Mouse (Mus musculus): ENCODE measurements around the gene Fbxl17. TPM values are rescaled to one million over a fixed set of nuclear protein-coding genes. Genes with fewer than 3 reads are reported as not detected.
A peak's percentile ranks its signal among the peaks of the same experiment; 100 is the strongest.

The Fbxl17 gene
- polyA plus RNA-seq (2015; fragmentation: Nextera tagmentation; extraction: Ambion mirVana): 5.6 and 7.0 TPM in 2 replicates

DNA sequence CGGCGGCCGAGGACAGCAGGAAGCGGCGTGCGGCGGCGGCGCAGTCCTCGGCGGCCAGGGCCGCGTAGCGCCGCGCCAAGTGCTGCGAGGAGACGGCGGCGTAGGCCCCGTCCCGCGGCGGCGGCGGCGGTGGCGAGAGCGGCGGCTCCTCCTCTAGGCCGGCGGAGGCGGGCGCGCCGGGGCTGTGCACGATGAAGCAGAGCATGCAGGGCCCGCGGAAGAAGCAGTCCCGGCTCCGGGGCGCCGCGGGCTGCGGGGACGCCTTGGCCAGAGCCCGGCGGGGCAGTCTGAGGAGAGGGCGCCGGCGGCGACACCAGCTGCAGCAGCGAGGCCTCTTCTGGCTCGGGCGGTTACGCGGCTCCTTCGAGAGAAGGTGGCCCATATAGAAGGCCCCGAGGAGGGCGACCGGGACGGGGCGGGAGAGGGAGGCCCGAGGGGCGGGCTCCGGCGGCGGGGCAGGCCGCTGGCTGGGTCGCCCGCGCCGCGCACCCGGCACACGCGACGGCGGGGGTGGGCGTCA is at the start of gene Fbxl17:
Fbxl17 (minus strand) TSS at position 382 of the 520 bp plus-strand sequence.
- no peaks in the 10 kb centered on the region for H3K36me3 ChIP-seq (ENCODE audit: poor library complexity, severe bottlenecking)
- peaks cover 40% of the 10 kb centered on the region for H3K4me1 ChIP-seq
- WGBS: 0% methylated on average over 28 of the region's 80 CpGs
- peak within 1 kb of the TSS; percentile 84 for H3K4me3 ChIP-seq
- H3K27ac ChIP-seq: peak within 1 kb of the TSS; percentile 99
- ATAC-seq: peak; percentile 80
- peak within 1 kb of the TSS; percentile 69 for H3K4me2 ChIP-seq
- H3K9me3 ChIP-seq (replicated peaks): no peaks in the 10 kb centered on the region
- H3K27me3 ChIP-seq: no peaks in the 10 kb centered on the region
- peak within 1 kb of the TSS; percentile 98 for H3K9ac ChIP-seq

DNA sequence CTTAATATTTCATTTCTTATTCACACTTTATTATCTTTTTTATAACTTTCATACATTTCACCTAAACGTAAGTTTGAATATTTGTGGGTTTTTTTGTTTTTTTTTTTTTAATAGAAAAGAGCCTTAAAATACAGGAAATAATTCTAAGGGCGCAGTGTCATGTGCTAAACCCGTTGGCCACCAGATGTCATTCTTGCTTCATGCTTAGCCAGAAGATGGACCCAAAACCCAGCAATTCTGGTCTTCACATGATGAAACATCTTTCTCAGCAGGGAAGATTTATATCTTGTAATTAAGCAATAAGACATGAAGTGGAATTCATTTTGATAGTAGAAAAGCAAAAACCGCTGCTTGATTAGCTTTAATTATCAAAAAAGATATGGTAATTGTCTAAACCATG is 47.6 kb upstream of the Fbxl17 start:
- no peak for ATAC-seq

DNA sequence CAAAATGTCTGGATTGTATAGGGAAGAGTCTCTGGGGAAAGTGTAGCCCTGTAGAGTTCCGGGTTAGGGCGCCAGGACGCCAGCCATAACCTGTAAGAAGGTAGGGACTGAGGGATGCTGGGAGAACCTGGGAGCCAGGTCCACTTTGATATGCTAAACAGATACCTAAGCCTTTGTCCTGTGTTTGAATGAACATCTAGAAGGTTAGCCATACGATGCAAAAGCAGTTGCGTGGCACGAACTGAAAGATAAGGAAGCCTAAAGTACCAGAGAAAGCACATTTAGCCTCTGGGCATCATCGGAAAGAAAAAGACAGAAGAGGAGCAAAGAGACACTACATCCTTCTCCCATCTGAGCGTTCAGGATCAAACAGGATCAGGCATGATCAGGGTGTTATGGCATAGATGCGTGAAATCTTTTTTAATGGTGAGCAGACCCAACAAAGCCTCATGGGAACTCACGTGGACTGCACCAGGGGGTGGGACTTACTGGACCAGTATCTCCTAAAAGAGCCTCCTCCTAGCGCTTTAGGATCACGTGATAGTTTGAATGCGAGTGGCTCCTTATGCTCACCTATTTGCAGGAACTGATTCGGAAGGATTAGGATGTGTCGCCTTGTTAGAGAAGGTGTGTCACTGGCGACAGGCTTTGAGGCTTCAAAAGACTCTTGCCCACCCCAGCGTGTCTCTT is 34.9 kb upstream of the Fbxl17 start:
- no peak overlapping the region for H3K4me2 ChIP-seq
- no peak overlapping the region for H3K9ac ChIP-seq
- no peak for ATAC-seq
- H3K9me3 ChIP-seq (replicated peaks): no peaks in the 10 kb centered on the region
- 91% methylated on average over 17 of the region's 17 CpGs for WGBS
- 0 out of 2 replicates have a peak, but pooled peaks cover 4% of the 10 kb centered on the region for H3K27me3 ChIP-seq
- H3K27ac ChIP-seq: no peak overlapping the region
- no peak overlapping the region for H3K4me3 ChIP-seq
- no peaks in the 10 kb centered on the region for H3K36me3 ChIP-seq (ENCODE audit: poor library complexity, severe bottlenecking)
- no peaks in the 10 kb centered on the region; the same call in 1 of the 2 replicates for H3K4me1 ChIP-seq

More for the DNA sequence above, 47.6 kb upstream of the Fbxl17 start:
- Histone ChIP-seq H3K36me3 (ENCODE audit: poor library complexity, severe bottlenecking) (no peaks in the 10 kb centered on the region), H3K4me3 (no peak overlapping the region), H3K9ac (no peak overlapping the region), H3K27me3 (no peaks in the 10 kb centered on the region), H3K4me2 (no peak overlapping the region), H3K27ac (no peak overlapping the region), H3K9me3 (replicated peaks) (no peaks in the 10 kb centered on the region), H3K4me1 (no peaks in the 10 kb centered on the region)
- WGBS: 88% methylated on average over 4 of the region's 4 CpGs

DNA sequence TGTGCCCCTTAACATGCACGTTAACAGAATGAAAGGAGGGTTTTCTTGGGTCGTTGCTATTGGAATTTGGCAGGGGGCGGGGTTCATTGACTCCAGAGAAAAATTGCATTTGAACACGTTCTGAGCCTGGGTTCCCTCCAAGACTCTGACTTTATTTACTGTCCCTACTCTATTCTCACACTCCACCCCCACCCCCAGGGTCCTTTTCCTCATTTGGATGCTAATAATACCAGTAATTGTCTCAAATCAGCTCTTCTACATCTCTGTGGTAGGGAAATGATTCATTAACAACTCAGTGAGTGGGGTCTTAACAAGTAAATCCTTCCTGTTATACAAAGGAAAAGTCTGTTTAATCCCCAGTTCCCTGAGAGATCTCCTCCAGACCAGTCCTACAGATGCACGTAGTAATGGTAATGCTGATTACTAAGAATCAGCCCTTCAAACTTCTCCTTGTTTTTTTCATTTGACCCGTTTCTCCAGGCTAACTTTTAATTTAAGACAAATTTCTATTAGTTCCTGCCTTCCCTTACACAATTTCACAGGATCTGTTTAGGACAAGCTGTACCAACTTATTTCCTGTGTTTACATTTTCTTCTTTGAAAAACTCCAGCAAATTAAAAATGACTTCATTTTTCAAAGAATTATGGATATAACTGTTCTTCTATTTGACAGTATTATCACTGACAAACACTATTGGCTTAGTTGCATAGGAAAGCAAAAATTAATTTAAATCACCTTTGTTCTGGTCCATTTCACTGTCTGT is 33.4 kb upstream of the Fbxl17 start:
- Histone ChIP-seq H3K27ac (no peak overlapping the region), H3K36me3 (ENCODE audit: poor library complexity, severe bottlenecking) (no peaks in the 10 kb centered on the region), H3K4me1 (no peaks in the 10 kb centered on the region; the same call in 1 of the 2 replicates), H3K27me3 (0 out of 2 replicates have a peak, but pooled peaks cover 4% of the 10 kb centered on the region), H3K9ac (no peak overlapping the region), H3K9me3 (replicated peaks) (no peaks in the 10 kb centered on the region), H3K4me3 (no peak overlapping the region), H3K4me2 (no peak overlapping the region)
- no peak for ATAC-seq
- 8% methylated on average over 6 of the region's 6 CpGs for WGBS

DNA sequence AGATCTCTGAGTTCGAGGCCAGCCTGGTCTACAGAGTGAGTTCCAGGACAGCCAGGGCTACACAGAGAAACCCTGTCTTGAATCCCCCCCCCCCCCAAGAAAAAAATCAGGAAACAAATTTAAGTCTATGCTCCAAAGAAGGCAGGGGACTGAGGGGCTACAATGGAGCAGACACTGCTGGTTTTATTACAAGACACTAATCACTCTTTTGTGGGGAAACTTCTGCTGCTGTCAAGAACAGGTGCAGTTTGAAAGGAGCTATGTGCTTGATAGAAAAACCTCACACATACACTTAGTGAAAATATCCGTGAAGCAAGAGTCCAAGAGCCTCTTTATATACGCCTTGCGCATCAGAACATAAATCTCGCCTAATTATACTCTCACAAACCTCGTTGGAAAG is 29.7 kb upstream of the Fbxl17 start:
- Histone ChIP-seq H3K27me3 (0 out of 2 replicates have a peak, but pooled peaks cover 2% of the 10 kb centered on the region), H3K4me2 (no peak overlapping the region), H3K9me3 (replicated peaks) (no peaks in the 10 kb centered on the region), H3K4me3 (no peak overlapping the region), H3K27ac (no peak overlapping the region), H3K9ac (no peak overlapping the region), H3K36me3 (ENCODE audit: poor library complexity, severe bottlenecking) (no peaks in the 10 kb centered on the region), H3K4me1 (no peaks in the 10 kb centered on the region; the same call in 1 of the 2 replicates)
- no peak for ATAC-seq
- WGBS: 62% methylated on average over 6 of the region's 6 CpGs

DNA sequence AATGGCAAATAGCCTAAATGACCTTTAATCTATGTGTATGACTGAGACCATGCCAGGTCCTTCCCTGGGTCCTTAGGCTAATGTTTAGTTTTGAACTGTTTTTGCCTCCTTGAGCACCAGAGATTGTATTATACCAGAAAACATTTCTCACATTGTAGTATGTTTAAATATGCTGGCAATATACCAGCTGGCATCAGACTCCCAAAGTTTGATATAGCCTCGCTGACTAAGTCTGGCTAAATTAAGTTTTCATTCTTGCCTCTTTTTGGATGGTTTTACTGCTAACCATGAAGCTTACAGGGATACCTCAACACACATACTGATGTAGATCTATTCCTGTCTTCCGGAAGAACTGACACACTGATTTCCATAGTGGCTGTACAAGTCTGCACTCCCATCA is 20.9 kb upstream of the Fbxl17 start:
- 87% methylated on average over 2 of the region's 2 CpGs for WGBS
- no peaks in the 10 kb centered on the region for H3K9me3 ChIP-seq (replicated peaks)
- no peak overlapping the region for H3K4me2 ChIP-seq
- ATAC-seq: no peak
- no peaks in the 10 kb centered on the region for H3K36me3 ChIP-seq (ENCODE audit: poor library complexity, severe bottlenecking)
- no peak overlapping the region for H3K4me3 ChIP-seq
- no peaks in the 10 kb centered on the region for H3K4me1 ChIP-seq
- H3K27me3 ChIP-seq: no peaks in the 10 kb centered on the region
- H3K9ac ChIP-seq: no peak overlapping the region
- H3K27ac ChIP-seq: no peak overlapping the region

DNA sequence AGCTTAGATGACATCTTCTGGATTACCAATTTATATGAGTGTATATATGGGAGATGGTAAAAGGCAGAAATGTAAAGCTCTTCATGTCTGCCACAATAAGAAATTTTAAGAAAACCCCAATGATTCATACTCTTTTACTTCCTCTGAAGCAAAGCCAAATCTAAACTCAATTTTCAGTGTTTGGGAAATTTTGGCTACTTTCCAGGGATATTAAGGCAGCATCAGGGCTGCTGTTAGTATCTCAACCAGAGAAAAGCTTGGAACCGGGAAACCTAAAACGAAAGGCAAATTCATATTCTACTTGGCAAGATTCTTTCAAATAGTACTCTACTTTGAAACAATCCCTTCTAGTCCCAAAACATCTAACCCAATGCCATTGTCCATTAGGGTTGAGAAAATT is 10.6 kb upstream of the Fbxl17 start:
- H3K4me1 ChIP-seq: no peaks in the 10 kb centered on the region
- no peak for ATAC-seq

DNA sequence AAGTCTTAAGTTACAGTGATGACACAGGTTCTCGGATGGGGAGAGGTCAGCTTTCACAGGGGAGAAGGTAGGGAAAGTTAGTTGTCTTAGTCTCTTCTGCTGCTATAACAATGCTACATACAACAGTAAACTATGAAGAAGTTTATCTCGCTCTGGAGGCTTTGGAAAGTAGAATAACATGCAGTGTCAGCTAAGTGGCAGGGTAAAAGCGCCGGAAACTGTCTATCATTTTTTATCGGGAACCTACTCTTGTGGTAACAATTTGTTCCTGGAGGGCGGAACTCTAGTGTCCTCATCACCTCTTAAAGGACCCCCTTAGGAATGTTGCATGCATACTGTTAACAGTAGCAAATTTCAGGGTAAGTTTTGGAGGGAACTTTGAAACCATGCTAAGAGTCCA is 1.3 kb upstream of the Fbxl17 start:
- H3K4me1 ChIP-seq: peaks cover 33% of the 10 kb centered on the region
- H3K27ac ChIP-seq: no peak overlapping the region
- 0 out of 2 replicates have a peak overlapping the region, but pooled peaks have one; percentile 84 for H3K4me3 ChIP-seq
- no peak for ATAC-seq
- no peak overlapping the region for H3K9ac ChIP-seq
- WGBS: 95% methylated on average over 6 of the region's 6 CpGs
- H3K9me3 ChIP-seq (replicated peaks): no peaks in the 10 kb centered on the region
- H3K27me3 ChIP-seq: no peaks in the 10 kb centered on the region
- H3K36me3 ChIP-seq (ENCODE audit: poor library complexity, severe bottlenecking): no peaks in the 10 kb centered on the region
- H3K4me2 ChIP-seq: peak overlapping the region; percentile 69

More for the DNA sequence above, 10.6 kb upstream of the Fbxl17 start:
- Histone ChIP-seq H3K4me2 (no peak overlapping the region), H3K9me3 (replicated peaks) (no peaks in the 10 kb centered on the region), H3K27ac (no peak overlapping the region), H3K27me3 (no peaks in the 10 kb centered on the region), H3K9ac (no peak overlapping the region), H3K4me3 (no peak overlapping the region), H3K36me3 (ENCODE audit: poor library complexity, severe bottlenecking) (no peaks in the 10 kb centered on the region)
- WGBS: 92% methylated on average over 2 of the region's 2 CpGs

DNA sequence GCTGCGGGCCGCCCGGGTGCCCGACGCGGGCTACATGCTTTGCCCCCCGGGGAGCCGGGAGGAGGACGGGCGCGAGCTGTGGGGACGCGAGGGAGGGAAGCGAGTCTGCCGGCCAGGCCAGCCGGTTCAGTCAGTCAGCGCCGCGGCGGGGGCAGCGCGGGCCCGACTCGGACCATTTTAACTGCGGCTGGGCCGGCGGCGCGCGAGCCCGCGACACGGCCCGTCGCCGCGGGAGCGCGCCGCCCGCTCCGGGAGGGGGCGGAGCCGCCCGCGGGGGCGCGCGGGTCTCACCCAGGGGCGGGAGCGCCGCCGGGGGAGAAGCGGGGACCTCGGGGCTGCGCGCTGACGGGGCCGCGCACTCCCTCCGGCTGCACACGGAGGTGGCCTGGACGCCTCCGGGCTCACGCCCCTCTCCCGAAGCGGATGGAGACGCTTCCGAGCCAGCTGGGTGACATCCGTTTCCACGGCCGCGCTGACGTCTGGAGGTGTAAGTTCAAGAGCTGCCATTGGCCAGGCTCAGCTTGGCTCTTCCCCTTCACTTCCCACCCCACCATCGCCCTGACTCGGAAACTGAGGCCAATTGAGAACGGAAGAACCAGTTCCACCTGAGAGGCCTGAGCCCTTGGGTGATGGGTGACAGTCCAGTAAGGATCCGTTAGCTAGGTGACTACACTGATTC is 478 bp upstream of the Fbxl17 start:
- Histone ChIP-seq H3K9ac (peak overlapping the region; percentile 98), H3K36me3 (ENCODE audit: poor library complexity, severe bottlenecking) (no peaks in the 10 kb centered on the region), H3K4me2 (peak overlapping the region; percentile 69), H3K27me3 (no peaks in the 10 kb centered on the region), H3K27ac (peak overlapping the region; percentile 99), H3K4me3 (peak overlapping the region; percentile 84), H3K4me1 (peaks cover 40% of the 10 kb centered on the region), H3K9me3 (replicated peaks) (no peaks in the 10 kb centered on the region)
- ATAC-seq: peak; percentile 80
- WGBS: 1% methylated on average over 52 of the region's 78 CpGs

DNA sequence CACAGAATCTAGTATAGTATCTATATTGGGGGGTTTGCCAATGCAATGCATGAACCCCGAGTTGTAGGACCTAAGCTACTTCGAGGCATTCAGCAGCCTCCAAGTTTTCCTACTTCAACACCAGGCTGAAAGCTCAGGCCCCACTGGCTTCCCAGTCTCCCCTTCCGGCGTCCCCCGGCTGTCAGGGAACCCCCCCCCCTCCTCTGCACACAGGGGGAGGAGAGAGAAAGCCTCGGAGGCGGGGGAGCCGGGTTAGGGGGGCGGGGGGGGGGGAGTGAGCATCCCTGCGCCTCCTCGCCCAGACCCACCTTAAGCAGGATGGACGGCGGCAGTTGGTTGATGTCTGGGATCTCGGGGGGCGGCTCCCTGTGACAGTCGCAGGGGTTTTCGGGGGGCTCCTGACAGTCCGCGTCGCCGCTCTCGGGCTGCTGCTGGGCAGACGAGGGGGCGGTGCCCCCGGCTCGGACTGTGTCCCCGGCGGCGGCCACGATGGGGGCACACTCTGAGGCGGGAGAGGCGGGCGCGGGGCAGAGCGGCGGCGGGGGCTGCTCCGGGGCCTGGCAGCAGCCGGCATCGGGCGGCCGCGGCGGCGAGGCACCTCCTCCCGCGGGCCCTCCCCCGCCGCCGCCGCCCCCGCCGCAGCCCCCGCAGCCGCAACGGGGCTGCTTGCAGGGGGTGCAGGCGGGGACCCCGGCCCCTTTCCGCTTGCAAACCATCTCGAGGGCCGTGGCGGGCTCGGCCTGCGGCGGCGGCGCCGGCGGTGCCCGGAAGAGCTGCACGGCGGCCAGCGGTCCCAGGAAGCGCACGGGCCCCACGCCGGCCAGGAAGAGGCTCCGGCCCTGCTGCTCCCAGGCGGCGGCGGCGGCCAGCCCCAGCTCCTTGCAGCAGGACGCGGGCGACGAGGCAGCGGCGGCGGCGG is 841 bp downstream of the Fbxl17 start:
- Histone ChIP-seq H3K9me3 (replicated peaks) (no peaks in the 10 kb centered on the region), H3K4me3 (peak overlapping the region; percentile 84), H3K36me3 (ENCODE audit: poor library complexity, severe bottlenecking) (no peaks in the 10 kb centered on the region), H3K27ac (peak overlapping the region; percentile 99), H3K9ac (peak overlapping the region; percentile 98), H3K27me3 (no peaks in the 10 kb centered on the region), H3K4me2 (peak overlapping the region; percentile 69), H3K4me1 (peaks cover 41% of the 10 kb centered on the region)
- peak; percentile 65 for ATAC-seq
- under 1% methylated on average over 29 of the region's 90 CpGs for WGBS

DNA sequence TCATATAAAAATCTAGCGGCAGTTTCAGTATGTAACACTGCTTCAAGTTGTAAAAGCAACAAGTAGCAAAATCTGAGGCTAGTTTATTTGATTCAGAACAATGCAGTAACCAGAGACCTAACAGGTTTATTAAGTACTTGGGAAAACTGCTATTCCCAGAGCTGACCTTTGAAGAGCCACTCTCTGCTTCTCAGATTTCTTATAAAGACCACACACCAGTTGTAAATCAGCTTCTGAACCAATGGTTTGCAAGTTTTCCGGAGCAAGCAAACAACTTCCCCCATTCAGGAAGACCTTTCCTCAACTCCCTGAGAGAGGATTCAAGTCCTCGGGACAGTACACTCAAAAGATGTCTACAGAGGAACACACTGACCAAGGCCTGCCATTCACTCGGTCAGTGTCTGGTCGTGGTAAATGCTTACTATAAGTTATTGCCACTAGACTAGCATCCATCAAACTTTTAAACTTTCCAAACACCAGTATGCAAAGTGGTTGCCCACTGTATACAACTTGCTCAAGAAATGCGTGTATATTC is 1.6 kb downstream of the Fbxl17 start:
- no peak for ATAC-seq
- Histone ChIP-seq H3K4me1 (peaks cover 47% of the 10 kb centered on the region), H3K4me3 (peak overlapping the region; percentile 84), H3K9me3 (replicated peaks) (no peaks in the 10 kb centered on the region), H3K27ac (peak overlapping the region; percentile 99; the same call in 1 of the 2 replicates), H3K9ac (peak overlapping the region; percentile 98), H3K27me3 (no peaks in the 10 kb centered on the region), H3K36me3 (ENCODE audit: poor library complexity, severe bottlenecking) (no peaks in the 10 kb centered on the region), H3K4me2 (peak overlapping the region; percentile 69)
- WGBS: 22% methylated on average over 6 of the region's 6 CpGs
